Mouse (Mus musculus) embryonic facial prominence, embryonic 14.5 days (tissue): Measurements from ENCODE around the gene Sh3bp5. TPM values are rescaled to one million over a fixed set of nuclear protein-coding genes. Genes with fewer than 3 reads are reported as not detected.
"Not testable (repeated sequence)": the region's sequence is repeated elsewhere in the genome, so short reads cannot be mapped to it uniquely, and the experiment has no call there.

Experiments used
- ATAC-seq: fragments of 200-750 bp; cut with Nextera tagmentation; 2 replicates; pipeline ENCODE4 v1.8.0; 2017; ENCODE audit warnings: low read depth, moderate number of reproducible peaks, moderate TSS enrichment
- DNase-seq: peaks from one replicate; pipeline ENCODE4 v3.0.0-alpha.2; 2015; ENCODE audit warnings: low spot score
- H3K27ac ChIP-seq: fragments of 300-500 bp; sonication (generic); replicated peaks from 2 replicates; pipeline ENCODE4 v1.5.1; 2014; ENCODE audit warnings: low read depth, mild to moderate bottlenecking, low read length, moderate library complexity
- H3K27me3 ChIP-seq: fragments of 300-500 bp; sonication (generic); replicated peaks from 2 replicates; pipeline ENCODE4 v1.6.1; 2014; ENCODE audit warnings: low read length; ENCODE audit not compliant: control insufficient read depth, insufficient read depth
- H3K36me3 ChIP-seq: fragments of 300-500 bp; sonication (generic); 2 replicates; pipeline ENCODE4 v1.6.1; 2014; ENCODE audit warnings: low read length, mixed read lengths; ENCODE audit not compliant: control insufficient read depth, insufficient read depth
- H3K4me1 ChIP-seq: fragments of 300-500 bp; sonication (generic); 2 replicates; pipeline ENCODE4 v1.6.1; 2014; ENCODE audit warnings: antibody characterized with exemption, low read length; ENCODE audit not compliant: control insufficient read depth, insufficient read depth
- H3K4me2 ChIP-seq: fragments of 300-500 bp; sonication (generic); 2 replicates; pipeline ENCODE4 v1.6.1; 2014; ENCODE audit warnings: low read depth, mild to moderate bottlenecking, low read length, moderate library complexity, mixed read lengths
- H3K4me3 ChIP-seq: fragments of 300-500 bp; sonication (generic); 2 replicates; pipeline ENCODE4 v1.5.1; 2014; ENCODE audit warnings: low read depth, mild to moderate bottlenecking, low read length
- H3K9ac ChIP-seq: fragments of 300-500 bp; sonication (generic); 2 replicates; pipeline ENCODE4 v1.6.1; 2014; ENCODE audit warnings: low read depth, mild to moderate bottlenecking, low read length, moderate library complexity, mixed read lengths
- H3K9me3 ChIP-seq: fragments of 300-500 bp; sonication (generic); 2 replicates; pipeline ENCODE4 v1.6.1; 2016; ENCODE audit warnings: low read length; ENCODE audit not compliant: control insufficient read depth
- WGBS: fragments of 180-500 bp; shearing (Covaris S2); extraction: QIAGEN DNeasy Blood & Tissue Kit; methylation state at CpG from one replicate; pipeline ENCODE4 v1.1.7; 2014; 5-methylcytosine and 5-hydroxymethylcytosine counted together
- polyA plus RNA-seq: library from polyadenylated mRNA; unstranded; fragments of >200 nt; fragmentation: Nextera tagmentation; extraction: Ambion mirVana; gene quantifications from 2 replicates; pipeline ENCODE4 v1.2.1, GENCODE M21; 2014

The Sh3bp5 gene
- 19.7 and 24.1 TPM in 2 replicates for polyA plus RNA-seq

DNA sequence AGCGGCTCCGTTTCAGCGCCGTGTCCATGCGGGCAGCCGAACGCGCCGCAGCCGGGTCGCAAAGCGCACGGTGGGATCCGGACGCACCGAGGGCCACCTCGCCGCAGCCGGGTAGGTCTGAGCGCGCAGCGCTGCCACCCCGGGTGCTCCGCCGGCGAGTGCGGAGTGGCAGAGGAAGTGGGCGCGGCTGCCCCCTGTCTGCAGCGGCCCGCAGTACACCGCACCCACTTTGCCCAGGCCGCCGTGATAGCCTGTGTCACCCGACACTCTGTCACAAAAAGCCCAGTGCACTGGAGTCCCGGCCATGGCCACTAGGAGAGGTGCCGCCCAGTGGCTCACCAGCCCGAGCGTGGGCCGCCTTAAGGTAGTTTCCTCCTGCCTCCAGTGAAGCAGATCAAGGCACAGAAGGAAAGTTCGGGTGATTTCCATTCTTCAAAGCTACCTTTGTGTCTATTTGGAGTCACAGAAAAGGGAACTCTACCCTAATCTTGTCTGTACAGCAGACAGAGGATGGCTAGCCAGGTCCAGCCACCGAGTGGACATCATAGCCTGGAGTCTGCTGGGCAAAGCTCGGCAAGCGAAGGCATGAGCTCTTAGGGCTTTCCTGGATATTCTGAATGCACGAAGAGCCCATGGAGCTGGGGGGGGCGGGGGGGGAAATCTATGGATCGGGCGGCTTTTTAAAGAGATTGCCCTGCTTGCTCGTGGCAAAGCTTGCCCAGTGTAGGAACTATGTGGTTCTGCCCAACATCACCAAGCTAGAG, at the start of gene Sh3bp5:
Sh3bp5 (minus strand) TSS at position 149 of the 764 bp plus-strand sequence.
- H3K27me3 ChIP-seq, result no peaks in the 10 kb centered on the region
- H3K9ac ChIP-seq, result peak within 1 kb of the TSS; percentile 81
- peak within 1 kb of the TSS; percentile 73 for H3K4me3 ChIP-seq
- 11% methylated on average over 37 of the region's 49 CpGs for WGBS
- H3K9me3 ChIP-seq, result no peaks in the 10 kb centered on the region
- no peaks in the 10 kb centered on the region for H3K36me3 ChIP-seq
- peaks cover 15% of the 10 kb centered on the region for H3K4me1 ChIP-seq
- peak within 1 kb of the TSS; percentile 96 for H3K4me2 ChIP-seq
- peak; percentile 94 for ATAC-seq
- DNase-seq, result peak; percentile 82
- peak within 1 kb of the TSS; percentile 42 for H3K27ac ChIP-seq

DNA sequence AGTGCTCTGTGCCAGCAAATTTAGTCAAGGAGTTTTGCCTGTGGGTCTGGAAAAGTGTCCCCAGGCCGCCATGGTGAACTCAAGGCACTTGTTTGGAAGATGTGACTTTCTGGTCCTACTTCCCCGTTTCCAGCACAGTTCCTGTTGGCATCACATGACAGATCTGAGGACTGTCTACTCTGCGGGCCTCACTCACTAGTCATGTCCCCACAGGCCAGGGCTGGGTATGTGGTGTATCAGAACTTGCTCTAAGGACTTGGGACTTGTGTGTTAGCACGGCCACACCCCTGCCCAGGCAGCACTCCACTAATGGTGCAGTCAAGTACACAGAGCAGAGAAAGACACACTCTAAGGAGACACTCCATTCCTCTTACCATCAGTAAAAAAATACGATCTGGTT, 46.5 kb upstream of the Sh3bp5 start:
- ATAC-seq, result no peak
- Histone ChIP-seq H3K4me1 (no peaks in the 10 kb centered on the region), H3K27ac (no peak overlapping the region), H3K36me3 (peaks cover 87% of the 10 kb centered on the region), H3K4me2 (no peak overlapping the region), H3K9ac (no peak overlapping the region), H3K27me3 (no peaks in the 10 kb centered on the region), H3K9me3 (no peaks in the 10 kb centered on the region), H3K4me3 (no peak overlapping the region)
- DNase-seq, result no peak
- 93% methylated on average over 5 of the region's 5 CpGs for WGBS

DNA sequence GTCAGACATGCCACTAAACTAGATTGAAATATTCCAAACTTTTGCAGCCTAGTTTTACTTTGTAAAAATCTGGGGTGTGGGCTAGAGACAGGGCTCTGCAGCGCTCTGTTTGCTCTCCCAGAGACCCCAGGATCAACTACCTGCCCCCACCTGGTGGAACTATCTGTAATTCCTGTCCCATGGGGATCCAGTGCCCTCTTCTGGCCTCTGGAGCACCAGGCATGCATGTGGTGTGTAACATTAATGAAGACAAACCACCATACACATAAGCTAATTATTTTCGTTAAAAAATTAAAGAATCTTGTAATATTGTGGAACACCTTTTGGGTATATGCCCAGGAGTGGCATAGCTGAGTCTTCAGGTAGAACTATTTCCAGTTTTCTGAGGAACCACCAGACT, 37.4 kb upstream of the Sh3bp5 start:
- ATAC-seq (no peak), DNase-seq (no peak)
- Histone ChIP-seq H3K4me1 (no peaks in the 10 kb centered on the region), H3K9me3 (no peaks in the 10 kb centered on the region), H3K9ac (no peak overlapping the region), H3K36me3 (no peaks in the 10 kb centered on the region), H3K27ac (no peak overlapping the region), H3K4me2 (no peak overlapping the region), H3K4me3 (no peak overlapping the region), H3K27me3 (no peaks in the 10 kb centered on the region)
- WGBS, result 84% methylated on average over 2 of the region's 2 CpGs

DNA sequence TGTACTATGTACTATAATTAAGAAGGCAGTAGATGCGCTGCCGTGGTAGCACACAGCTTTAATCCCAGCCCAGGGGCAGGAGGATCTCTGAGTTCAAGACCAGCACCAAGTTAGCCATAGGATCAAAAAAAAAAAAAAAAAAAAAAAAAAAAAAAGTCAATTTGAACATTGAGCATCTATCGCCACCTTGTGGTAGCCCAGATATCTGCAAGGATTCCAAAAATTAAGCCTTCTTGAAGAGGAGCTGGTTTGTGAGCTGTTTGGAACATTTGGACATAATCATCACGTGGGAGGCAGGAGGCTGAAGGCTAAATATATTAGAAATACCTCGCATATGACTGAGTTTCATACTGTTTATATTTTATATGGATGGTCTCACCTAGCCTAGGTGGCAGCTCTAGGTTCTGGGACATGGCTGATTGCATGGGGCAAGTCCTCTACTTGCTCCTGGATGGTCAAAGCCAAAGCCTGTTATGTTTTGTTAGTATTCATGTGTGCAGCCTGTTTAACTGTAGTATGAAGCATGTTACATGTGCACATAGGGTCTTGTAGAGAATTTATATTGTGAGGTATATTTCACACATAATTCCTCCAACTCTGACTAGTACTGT, 36.7 kb upstream of the Sh3bp5 start:
- no peak overlapping the region for H3K4me3 ChIP-seq
- no peaks in the 10 kb centered on the region for H3K9me3 ChIP-seq
- DNase-seq (peak; percentile 71), ATAC-seq (no peak)
- no peaks in the 10 kb centered on the region for H3K36me3 ChIP-seq
- H3K27ac ChIP-seq, result no peak overlapping the region
- WGBS, result 4% methylated on average over 5 of the region's 5 CpGs
- H3K4me1 ChIP-seq, result no peaks in the 10 kb centered on the region
- no peaks in the 10 kb centered on the region for H3K27me3 ChIP-seq
- H3K9ac ChIP-seq, result no peak overlapping the region
- no peak overlapping the region for H3K4me2 ChIP-seq

DNA sequence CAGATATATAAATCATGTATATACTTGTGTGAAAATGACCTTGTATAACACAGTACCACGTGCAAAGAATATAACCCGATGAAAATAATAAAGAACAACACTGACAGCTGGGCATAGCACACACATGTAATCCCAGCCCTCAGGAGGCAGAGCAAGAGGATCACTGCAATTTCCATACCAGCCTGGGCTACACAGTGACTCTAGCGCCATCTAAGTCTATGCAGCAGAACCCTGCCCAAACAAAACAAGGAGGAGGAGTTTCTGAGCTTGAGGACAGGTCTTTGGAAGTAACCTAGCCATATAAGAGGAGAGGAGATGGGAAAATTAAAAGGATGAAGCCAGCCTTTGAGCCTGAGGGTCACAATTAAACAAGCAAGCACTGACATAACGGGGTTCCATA, 33.8 kb upstream of the Sh3bp5 start:
- Histone ChIP-seq H3K4me2 (no peak overlapping the region), H3K9me3 (no peaks in the 10 kb centered on the region), H3K36me3 (no peaks in the 10 kb centered on the region), H3K9ac (no peak overlapping the region), H3K4me3 (no peak overlapping the region), H3K4me1 (no peaks in the 10 kb centered on the region), H3K27me3 (no peaks in the 10 kb centered on the region), H3K27ac (no peak overlapping the region)
- DNase-seq (no peak), ATAC-seq (no peak)
- 57% methylated on average over 4 of the region's 4 CpGs for WGBS

DNA sequence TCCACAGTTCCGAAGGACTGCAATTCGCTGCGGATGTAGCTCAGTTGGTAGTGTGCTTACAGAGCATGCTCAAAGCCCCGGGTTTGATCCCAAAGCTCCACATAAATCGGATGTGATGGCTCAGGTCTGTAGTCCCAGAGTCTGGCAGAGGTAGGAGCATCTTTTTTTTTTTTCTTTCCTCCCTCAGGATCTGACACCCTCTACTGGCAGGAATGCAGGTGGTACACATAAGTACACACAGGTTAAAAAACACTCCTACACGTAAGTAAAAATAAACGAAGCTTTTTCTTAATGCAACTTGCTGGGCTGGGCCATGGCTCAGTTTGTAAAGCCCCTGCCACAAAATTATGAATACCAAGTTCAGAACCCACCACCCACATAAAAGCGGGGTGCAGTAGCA, 28.3 kb upstream of the Sh3bp5 start:
- DNase-seq (no peak), ATAC-seq (no peak)
- no peak overlapping the region for H3K27ac ChIP-seq
- no peak overlapping the region for H3K9ac ChIP-seq
- no peaks in the 10 kb centered on the region for H3K4me1 ChIP-seq
- H3K27me3 ChIP-seq, result no peaks in the 10 kb centered on the region
- H3K4me3 ChIP-seq, result no peak overlapping the region
- no peaks in the 10 kb centered on the region for H3K36me3 ChIP-seq
- H3K9me3 ChIP-seq, result no peaks in the 10 kb centered on the region
- 54% methylated on average over 8 of the region's 8 CpGs for WGBS
- H3K4me2 ChIP-seq, result no peak overlapping the region

DNA sequence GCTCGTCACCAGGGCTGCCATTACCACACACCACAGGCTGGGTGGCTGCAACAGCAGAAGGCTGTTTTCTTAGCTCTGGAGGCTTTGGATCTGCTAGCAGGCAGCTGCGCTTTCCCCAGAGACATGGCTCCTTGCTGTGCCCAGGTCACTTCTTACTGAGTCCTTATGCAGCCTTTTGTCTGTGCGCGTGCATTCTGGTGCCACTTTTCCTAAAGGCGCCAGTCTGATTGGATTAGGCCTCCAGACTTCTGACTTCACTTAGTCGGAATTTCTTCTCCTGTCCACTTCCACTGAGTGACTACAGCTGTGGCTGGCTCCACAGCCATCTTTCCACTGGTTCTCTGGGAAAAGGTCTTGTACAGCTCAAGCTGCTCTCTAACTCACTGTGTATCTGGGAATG, 27.0 kb upstream of the Sh3bp5 start:
- no peak overlapping the region for H3K27ac ChIP-seq
- no peaks in the 10 kb centered on the region for H3K36me3 ChIP-seq
- no peak overlapping the region for H3K4me3 ChIP-seq
- no peaks in the 10 kb centered on the region for H3K27me3 ChIP-seq
- 66% methylated on average over 6 of the region's 6 CpGs for WGBS
- H3K9ac ChIP-seq, result no peak overlapping the region
- H3K9me3 ChIP-seq, result no peaks in the 10 kb centered on the region
- DNase-seq (peak; percentile 40), ATAC-seq (peak; percentile 26; the same call in 1 of the 2 replicates)
- no peak overlapping the region for H3K4me2 ChIP-seq
- peaks cover 5% of the 10 kb centered on the region; the same call in 1 of the 2 replicates for H3K4me1 ChIP-seq

DNA sequence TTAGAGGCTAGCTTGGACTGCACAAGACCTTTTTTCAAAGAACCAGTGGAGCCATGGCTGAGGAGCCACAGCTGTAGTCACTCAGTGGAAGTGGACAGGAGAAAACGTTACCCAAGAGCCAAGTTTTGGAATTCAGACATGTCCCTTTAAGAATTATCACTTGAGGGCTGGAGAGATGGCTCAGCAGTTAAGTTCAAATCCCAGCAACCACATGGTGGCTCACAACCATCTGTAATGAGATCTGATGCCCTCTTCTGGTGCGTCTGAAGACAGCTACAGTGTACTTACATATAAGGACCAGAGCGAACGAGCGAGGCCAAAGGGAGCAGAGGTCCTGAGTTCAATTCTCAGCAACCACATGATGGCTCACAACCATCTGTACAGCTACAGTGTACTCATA, 26.3 kb upstream of the Sh3bp5 start:
- not testable (repeated sequence) for H3K9me3 ChIP-seq, H3K27ac ChIP-seq, H3K36me3 ChIP-seq, H3K4me3 ChIP-seq, H3K4me2 ChIP-seq, H3K27me3 ChIP-seq, H3K4me1 ChIP-seq, ATAC-seq, H3K9ac ChIP-seq, DNase-seq
- WGBS, result 73% methylated on average over 5 of the region's 5 CpGs

DNA sequence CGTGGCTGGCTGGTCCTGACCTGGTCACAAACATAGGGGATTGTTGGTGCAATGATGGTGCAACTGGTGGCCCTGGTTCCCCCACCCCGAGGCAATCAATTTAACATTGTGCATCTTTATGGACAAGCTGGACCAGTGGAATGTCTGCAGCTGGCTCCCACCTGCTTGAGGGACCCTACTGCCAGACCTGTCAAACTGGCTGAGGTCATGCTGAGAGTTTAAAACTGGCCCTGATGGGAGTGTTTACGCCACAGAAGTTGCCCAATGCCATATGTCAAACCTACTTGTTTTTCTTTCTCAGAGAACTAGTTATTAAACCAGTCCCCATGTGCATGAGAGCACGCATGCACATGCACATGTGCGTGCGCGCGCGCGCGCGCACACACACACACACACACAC, 22.1 kb upstream of the Sh3bp5 start:
- ATAC-seq (no peak), DNase-seq (no peak)
- Histone ChIP-seq H3K9me3 (no peaks in the 10 kb centered on the region), H3K4me3 (no peak overlapping the region), H3K4me1 (peaks cover 5% of the 10 kb centered on the region; the same call in 1 of the 2 replicates), H3K27me3 (no peaks in the 10 kb centered on the region), H3K27ac (no peak overlapping the region), H3K36me3 (no peaks in the 10 kb centered on the region), H3K9ac (no peak overlapping the region), H3K4me2 (no peak overlapping the region)
- WGBS, result 73% methylated on average over 12 of the region's 12 CpGs
